Mouse (Mus musculus) duodenum, adult 2 months (tissue): ENCODE data around the gene Sva. TPM values are rescaled to one million over a fixed set of nuclear protein-coding genes. Genes with fewer than 3 reads are reported as not detected.

Source experiments
- polyA plus RNA-seq: library from polyadenylated mRNA; depleted of rRNA; stranded (reverse); fragments of >200 nt; gene quantifications from 2 replicates; pipeline ENCODE4 v1.2.3, GENCODE M21; 2012; ENCODE audit warnings: low replicate concordance; rRNA removed

Gene Sva
- not detected in 2 replicates for polyA plus RNA-seq

DNA sequence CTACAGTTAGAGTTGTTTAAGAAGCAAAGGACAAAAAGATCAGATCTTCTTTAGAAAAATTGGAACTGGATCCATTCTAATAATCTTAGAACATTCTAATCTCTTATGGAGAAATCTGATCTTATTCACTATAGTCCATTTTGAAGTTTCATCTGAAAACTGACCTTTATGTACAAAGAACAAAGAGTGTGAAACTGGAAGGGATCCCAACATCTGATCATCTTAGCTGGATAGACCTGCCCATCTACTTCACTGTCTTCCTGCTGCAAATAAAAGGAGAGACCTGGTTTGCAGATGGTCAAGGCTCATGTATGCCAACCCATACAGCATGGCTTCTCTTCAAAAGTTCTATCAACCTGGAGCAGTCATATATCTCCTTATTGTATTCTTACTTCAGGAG lies at the start of gene Sva:
Gene Sva, plus strand, starts transcription at position 301 of the 400 bp plus-strand sequence.

Other genes starting within 250 kb of the Sva start
- not detected in 2 replicates for gene Pip, start 190.9 kb upstream of the Sva start, polyA plus RNA-seq
- gene Sval2, start 185.4 kb upstream of the Sva start, polyA plus RNA-seq: not detected in 2 replicates
- not detected in 2 replicates for gene Sval1, start 86.8 kb upstream of the Sva start, polyA plus RNA-seq
- not detected in 2 replicates for gene Sval3, start 70.3 kb upstream of the Sva start, polyA plus RNA-seq
- not detected in 2 replicates for gene Tas2r139, start 102.5 kb downstream of the Sva start, polyA plus RNA-seq
- not detected in 2 replicates for gene Tas2r144, start 176.9 kb downstream of the Sva start, polyA plus RNA-seq
- 35.3 and 42.7 TPM in 2 replicates for gene Gstk1, start 207.5 kb downstream of the Sva start, polyA plus RNA-seq
- gene Tmem139, start 223.6 kb downstream of the Sva start, polyA plus RNA-seq: 28.7 and 43.7 TPM in 2 replicates
- gene Casp2, start 226.6 kb downstream of the Sva start, polyA plus RNA-seq: 9.4 and 17.3 TPM in 2 replicates
- gene Clcn1, start 248.3 kb downstream of the Sva start, polyA plus RNA-seq: 0.15 and 0.54 TPM in 2 replicates